Mouse (Mus musculus) embryo, embryonic 11 days (tissue): ENCODE measurements around the gene Tekt1.

Source experiments
- DNase-seq: peaks from one replicate; pipeline ENCODE4 v3.0.0-alpha.2; 2015

Tekt1 gene

DNA sequence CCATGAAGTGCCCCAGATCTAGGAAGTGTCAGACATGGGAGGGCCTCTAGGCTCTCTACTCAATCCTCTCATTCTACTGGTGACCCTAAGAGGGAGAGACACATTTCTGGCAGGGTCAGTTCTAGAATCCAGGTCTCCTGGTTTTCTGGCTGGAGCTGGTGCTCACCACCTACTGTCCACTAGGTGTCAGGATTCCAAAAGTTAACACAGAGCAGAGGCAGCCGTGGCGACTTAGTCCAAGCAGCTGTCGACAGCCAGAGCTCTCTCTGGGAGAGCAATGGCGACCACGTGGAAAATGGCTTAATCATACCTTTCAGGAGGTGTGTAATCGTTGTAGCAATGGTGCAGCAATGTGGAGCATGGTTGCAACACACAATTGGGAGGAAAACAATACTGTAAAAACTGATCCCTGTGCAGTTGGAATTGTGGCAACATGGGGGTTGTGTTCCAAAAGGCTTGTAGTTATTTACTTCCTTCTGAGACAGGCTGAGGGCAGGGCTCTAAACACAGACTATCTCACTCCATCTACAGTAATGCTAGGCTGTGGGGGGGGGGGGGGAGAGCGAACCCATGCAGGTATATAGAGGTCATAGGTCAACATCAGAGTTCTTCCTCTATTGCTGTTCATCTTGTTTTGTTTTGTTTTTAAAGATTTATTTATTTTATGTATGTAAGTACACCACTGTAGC, 19.5 kb downstream of the Tekt1 start:
- peak; percentile 91 for DNase-seq

DNA sequence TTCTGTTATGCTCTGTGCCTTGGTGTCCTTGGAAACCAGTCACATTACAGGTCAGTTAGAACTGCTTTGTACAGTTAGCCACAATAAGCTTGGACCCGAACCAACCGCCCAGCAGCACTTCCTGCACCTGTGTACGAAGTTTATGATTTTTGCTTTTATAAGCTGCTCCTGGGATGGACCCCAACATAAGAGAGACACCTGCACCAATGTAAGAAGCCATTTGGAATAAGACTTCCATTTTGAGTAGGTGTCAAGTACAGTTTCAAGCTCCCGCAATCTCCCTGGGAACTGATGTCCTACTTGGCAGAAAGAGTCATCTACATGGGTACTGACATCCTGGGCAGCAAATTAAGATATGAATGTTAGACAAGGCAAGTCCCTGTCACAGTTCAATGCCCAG, 22.5 kb downstream of the Tekt1 start:
- DNase-seq, result no peak

DNA sequence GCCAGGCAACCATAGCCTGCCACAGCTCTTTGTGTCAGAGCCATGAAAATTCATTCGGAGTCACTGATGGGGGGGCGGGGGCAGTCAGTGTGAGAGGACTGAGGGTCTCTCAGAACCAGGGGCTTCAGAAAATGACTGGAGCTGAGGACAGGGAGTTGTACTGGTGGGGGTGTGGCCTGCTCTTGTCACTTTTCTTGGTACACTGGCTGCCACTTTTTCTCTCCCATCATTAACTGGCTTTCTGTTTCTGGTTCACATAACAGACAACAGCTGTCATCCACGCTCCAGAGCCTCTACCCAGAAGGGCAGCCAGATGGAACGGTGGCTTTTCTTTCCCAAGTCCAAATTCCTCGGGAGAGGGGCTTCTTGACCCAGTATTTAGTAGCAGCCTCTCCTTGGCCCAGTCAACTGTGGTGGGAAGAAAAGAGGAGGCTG, 23.8 kb downstream of the Tekt1 start:
- DNase-seq, result peak; percentile 51

DNA sequence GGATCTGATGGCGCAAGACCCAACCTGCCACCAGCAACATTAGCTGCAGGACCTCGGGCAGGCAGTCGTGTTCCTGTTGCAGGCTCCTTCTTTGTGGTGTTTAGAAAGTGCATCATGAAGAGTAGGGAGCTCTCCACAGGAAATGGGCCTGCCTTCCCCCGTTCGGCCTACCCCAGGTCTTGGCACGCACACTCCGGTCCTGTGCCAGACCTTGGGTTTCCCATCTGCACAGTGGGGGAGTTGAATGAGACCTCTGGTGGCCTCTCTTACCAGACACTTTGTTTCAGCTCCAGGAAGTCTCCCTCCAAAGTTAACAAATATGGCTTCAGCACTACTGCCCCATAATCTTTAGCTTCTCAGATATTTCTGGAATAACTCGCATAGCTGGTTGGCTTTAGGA, 25.5 kb downstream of the Tekt1 start:
- DNase-seq, result no peak

DNA sequence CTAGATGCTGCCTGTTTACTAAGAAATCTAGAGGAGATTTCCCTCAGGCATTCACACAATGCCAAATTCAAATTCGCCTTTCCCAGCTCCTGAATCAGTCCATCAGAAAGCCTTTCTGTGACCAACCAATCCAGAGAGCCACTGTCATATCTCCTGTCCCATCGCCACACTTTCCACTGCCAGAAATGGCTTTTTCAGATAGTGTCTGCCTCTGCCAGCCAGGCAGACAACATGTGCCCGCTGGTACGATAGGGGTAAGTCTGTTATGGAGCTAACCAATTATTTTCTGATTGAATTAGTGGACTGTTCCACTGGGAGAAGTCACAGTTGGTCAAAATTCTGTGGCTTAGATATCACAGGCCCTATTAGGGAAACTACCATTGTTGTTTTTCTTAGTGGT, 27.6 kb downstream of the Tekt1 start:
- no peak for DNase-seq

DNA sequence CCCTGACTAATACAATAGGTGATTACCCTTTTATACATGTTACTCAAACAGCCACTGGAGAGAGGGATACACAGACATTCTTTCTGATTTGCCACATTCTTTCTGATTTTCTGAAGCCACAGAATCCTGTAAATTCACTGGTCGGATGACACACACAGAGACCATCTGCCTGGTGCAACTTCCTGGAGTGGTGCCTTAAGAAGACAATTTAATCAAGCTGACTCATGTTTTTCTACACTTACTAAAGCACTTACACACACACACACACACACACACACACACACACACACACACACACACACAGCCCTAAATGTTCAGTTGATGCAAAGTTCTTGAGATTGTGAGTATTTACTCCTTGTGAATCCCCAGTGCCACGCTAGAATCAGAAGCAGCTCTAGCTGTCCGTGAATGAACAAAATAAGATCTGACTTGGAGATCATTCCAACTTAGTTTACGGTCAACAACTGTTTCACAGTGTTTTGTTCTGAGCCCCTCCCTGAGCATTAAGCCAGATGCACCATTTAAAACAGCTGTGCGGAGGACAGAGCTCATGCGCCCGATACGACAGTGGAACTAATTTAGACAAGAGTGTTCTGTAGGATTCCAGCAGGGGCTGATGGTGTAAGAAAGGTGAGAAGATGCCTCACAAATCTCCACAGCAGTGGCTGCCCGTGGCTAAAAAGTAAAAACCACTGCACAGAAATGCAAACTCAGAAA, 29.1 kb downstream of the Tekt1 start:
- no peak for DNase-seq

DNA sequence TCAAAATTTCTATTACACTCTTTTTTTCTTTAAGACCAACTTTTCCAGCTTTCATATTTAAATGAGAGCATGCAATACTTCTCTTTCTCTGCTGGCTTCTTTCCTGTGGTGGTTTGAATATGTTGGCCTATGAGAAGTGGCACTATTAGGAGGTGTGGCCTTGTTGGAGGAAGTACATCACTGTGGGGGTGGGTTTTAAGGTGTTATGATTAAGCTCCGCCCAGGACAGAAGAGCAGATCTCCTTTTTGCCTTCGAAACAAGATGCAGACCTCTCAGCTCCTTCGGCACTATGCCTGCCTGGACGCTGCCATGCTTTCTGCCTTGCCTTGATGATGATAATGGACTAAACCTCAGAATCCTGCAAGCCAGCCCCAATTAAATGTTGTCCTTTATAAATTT, 36.5 kb downstream of the Tekt1 start:
- no peak for DNase-seq

DNA sequence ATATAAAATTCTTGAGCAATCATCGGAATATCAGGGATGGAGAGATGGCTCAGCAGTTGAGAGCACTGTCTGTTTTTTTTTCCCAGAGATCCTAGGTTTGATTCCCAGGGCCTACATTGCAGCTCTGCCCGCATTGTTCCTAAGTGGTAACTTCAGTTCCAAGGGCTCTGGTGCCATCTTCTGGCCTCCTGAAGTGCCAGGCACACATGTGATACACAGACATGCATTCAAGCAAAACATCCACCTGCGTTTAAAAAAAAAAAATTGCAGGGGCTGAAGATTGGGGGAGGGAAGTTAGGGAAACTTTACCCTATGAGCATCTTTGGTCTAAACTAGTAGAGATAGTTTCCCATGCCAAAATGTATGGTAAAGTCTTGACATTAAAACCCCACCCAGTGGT, 37.8 kb downstream of the Tekt1 start:
- DNase-seq, result no peak

DNA sequence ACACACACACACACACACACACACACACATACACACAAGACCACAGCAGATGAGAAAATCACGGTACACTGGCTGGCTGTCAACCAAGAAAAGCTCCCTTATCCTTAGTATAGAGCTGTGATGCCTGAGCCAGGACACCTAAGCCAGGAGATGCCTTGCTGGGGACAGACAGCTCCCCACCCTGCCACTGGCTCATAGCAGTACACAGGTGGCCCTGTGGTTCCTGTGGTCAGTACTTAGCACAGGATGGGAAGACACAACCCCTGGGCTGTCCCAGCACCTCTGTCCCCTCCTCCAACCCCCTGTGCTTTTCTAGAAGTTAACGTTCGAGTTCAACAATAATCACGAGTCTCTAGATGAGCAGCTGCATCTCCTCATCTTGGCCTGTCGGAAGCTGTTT, 44.2 kb downstream of the Tekt1 start:
- DNase-seq, result no peak

DNA sequence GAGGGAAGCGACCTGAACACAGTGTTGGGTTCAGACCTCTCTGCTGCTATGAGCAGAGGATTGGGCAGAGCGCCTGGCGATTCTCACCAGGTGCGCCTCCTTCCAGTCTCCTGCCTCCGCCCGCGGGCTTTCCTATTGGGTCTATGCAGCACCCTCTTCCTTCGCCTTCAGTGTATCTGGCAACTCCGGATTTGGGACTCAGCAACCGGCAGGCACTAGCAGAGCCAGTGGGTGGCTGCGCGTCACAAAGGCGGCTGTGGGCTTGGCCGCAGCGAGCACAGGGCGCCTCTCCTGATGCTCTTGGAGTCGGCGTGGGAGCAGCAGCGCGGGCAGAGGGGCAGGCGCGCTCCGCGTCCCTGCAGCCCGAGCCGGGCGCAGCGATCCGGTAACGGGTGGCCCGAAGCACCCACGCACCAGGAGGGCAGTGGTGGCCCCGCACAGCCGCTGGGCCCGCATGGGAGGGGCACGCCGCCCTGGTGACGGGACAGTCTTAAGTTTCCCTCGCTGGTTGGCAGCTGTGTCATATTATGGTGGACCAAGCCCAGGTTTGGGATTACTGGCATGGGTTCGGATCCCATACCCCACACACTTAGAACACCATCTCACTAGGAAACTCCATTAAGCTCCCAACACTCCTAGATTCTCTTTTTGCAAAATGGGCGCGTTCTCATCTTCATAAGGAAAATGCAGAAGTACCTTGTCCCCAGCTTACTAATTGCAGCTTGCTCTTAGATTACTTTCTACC, 47.9 kb downstream of the Tekt1 start, which contains the start of gene Fbxo39:
Gene Fbxo39 (plus strand): TSS at position 294 of the 745 bp plus-strand sequence.
- DNase-seq, result peak; percentile 41

DNA sequence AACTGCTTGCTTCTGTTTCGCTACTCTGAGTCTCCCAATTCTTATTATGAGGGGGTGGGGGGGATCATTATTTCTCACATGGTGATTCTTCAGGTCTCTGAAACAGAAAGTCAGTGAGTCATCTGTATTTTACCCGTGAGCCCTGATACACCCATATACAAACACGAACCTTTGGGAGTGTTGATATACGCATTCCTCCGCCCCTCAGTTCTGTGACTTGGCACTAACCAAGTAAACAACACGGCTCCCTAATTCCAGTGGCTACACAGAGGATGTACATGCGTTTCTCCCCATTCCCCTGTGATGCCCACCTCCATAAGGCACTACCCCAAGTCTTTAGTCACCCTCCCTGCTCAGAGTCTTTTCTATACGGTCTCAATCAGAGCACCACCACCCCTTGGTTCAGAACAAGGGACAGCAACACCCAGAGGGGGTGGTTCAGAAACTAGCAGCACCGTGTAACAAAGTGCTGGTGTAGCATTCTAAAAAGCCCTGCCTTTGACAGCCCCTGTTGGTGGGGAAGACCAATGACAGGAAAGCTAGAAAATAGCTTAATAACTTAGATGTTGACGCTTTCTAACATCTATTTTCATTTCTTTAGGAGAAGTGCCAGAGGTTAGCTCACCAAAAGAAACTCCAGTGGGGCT, 50.8 kb downstream of the Tekt1 start:
- no peak for DNase-seq

DNA sequence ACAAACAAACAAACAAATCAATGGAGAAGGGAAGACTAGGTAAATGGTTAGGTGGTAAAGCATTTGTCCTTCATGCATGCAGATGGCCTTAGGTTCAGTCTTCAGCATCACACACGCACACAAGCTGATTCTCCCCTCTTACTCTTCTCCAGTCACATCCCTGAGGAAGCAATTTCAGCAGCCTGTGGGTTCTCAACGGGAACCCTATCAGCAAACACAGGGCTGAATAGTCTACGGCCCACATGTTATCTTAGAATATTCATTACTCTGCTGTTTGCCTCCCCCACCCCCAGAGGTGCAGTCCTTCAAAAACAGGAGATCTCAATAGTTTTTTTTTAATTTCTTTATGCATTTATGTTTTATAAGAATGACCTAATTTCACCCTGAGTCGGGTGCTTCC, 51.8 kb downstream of the Tekt1 start:
- DNase-seq, result no peak

DNA sequence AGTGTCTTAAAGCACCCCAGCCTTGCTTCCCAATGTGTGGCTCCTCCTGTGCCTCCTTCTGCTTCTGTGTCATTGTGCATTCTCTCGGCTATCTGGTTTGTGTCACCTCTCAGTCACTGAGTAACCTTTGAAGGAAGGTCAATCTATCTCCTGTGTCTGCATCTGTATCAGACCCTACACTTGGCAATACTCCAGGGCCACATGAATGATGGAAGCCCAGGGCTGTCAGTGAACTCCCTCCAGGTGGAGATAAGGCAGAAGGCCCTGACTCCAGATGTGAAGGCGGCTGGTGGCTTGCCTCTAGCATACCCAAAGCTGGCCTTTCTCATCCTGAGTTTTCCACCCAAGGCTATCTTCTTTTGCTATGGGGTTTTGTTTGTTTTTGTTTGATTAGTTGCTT, 53.3 kb downstream of the Tekt1 start:
- DNase-seq, result no peak

DNA sequence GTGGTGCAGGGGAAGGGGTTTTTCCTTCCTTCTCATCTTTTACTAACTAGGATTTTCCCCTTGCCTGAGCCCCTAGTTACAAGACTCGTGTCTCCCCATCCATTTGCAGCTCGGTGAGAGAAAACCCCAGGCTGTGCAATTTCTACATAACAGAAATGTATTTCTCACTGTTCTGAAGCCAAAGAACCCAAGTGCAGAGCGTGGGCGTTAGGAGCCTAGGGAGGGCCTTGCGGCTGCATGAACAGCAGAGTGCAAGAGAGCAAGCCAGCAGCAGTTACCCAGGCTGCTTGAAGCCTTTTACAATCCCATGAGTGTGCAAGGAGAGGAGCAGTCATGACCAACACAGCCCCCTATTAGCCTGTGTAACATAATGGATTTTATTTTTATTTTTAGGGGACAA, 54.8 kb downstream of the Tekt1 start:
- DNase-seq, result no peak

DNA sequence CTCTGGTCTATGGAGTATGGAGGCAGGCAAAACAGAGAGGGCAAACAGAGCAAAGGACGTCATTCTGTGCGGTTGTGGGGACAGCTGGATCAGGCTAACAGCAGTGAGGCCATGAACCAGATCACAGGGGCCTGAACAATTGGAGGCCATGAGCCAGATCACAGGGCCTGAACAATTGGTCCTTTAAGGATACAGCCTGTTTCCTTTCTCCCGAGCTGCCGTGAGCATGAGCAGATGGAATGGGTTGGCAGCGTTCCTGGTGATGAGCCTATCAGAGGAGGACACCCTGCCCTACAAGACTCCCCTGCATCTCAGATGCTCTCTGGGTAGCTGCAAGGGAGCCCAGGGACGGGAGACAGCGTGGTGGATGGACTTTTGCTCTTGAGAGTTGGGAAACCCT, 60.0 kb downstream of the Tekt1 start:
- DNase-seq, result no peak

DNA sequence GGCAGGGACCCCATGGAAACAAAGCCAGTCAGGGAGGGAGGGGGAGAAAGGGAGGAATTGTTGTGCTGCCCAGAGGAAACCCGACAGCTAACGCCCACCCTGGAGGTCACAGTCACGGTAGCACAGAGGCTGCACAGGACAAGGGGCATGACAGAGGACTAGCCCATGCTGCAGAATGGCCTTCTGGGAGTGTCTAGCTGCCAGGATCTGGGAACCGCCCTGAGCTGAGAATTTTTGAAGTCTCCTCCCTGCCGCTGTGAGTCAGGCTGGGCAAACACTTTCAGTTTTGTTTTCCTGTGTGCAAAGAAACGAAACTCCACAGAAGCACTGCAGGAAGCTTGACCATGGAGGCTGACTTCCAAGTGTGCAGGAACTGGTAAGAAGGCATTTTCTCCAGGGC, 60.9 kb downstream of the Tekt1 start, which contains the start of gene Xaf1:
Gene Xaf1 (plus strand): TSS at position 296 of the 400 bp plus-strand sequence.
- DNase-seq, result peak; percentile 9
